Mouse (Mus musculus) embryonic facial prominence, embryonic 10.5 days (tissue): ENCODE results near the gene P4hb. TPM values are rescaled to one million over a fixed set of nuclear protein-coding genes. Genes with fewer than 3 reads are reported as not detected.
"Not testable (repeated sequence)": the region's sequence is repeated elsewhere in the genome, so short reads cannot be mapped to it uniquely, and the experiment has no call there.

Experiments
- DNase-seq: peaks from one replicate; pipeline ENCODE4 v3.0.0-alpha.2; 2017; ENCODE audit warnings: low spot score
- H3K27ac ChIP-seq: fragments of 300-500 bp; sonication (generic); replicated peaks from 2 replicates; pipeline ENCODE4 v1.5.1; 2016; ENCODE audit warnings: mild to moderate bottlenecking
- H3K27me3 ChIP-seq: fragments of 300-500 bp; sonication (generic); replicated peaks from 2 replicates; pipeline ENCODE4 v1.6.1; 2016; ENCODE audit warnings: low read depth, mild to moderate bottlenecking; ENCODE audit not compliant: poor library complexity, severe bottlenecking
- H3K36me3 ChIP-seq: fragments of 300-500 bp; sonication (generic); replicated peaks from 2 replicates; pipeline ENCODE4 v1.6.1; 2016; ENCODE audit warnings: mild to moderate bottlenecking, moderate library complexity
- H3K4me1 ChIP-seq: fragments of 300-500 bp; sonication (generic); 2 replicates; pipeline ENCODE4 v1.6.1; 2016
- H3K4me3 ChIP-seq: fragments of 300-500 bp; sonication (generic); 2 replicates; pipeline ENCODE4 v1.5.1; 2016; ENCODE audit warnings: mild to moderate bottlenecking, moderate library complexity
- H3K9me3 ChIP-seq: fragments of 300-500 bp; sonication (generic); 2 replicates; pipeline ENCODE4 v1.6.1; 2016; ENCODE audit warnings: mild to moderate bottlenecking
- WGBS: fragments of 180-500 bp; shearing (Covaris S2); methylation state at CpG from one replicate; pipeline ENCODE4 v1.1.7; 2016; 5-methylcytosine and 5-hydroxymethylcytosine counted together
- polyA plus RNA-seq: library from polyadenylated mRNA; unstranded; fragments of >200 nt; fragmentation: Nextera tagmentation; extraction: Ambion mirVana; gene quantifications from 2 replicates; pipeline ENCODE4 v1.2.1, GENCODE M21; 2016

P4hb gene
- polyA plus RNA-seq, 1 experiment from 2014 or later: 556 TPM

- Histone ChIP-seq H3K27me3 (no peaks in the 10 kb centered on the region), H3K27ac (no peak overlapping the region), H3K36me3 (peaks cover 77% of the 10 kb centered on the region), H3K9me3 (peaks cover 5% of the 10 kb centered on the region; the same call in 1 of the 2 replicates), H3K4me3 (no peak overlapping the region), H3K4me1 (peaks cover 30% of the 10 kb centered on the region)
- WGBS: 91% methylated on average over 1 of the region's 1 CpGs
- DNase-seq: no peak
These were observed 10.9 kb upstream of the P4hb start for GRCm38 (mm10) chr11:120583937-120584336.

DNA sequence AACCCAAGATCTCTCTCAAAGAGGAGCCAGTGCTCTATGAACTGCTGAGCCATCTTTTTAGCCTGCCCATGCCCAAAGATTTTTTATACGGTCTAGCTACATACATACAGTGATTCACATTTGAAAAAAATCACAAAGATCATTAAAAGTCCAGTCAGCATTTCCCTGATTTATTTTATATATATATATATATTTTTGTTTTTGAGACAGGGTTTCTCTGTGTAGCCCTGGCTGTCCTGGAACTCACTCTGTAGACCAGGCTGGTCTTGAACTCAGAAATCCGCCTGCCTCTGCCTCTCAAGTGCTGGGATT, 9.9 kb upstream of the P4hb start:
- Histone ChIP-seq H3K36me3 (peaks cover 77% of the 10 kb centered on the region), H3K4me3 (peak overlapping the region; percentile 92), H3K4me1 (peaks cover 37% of the 10 kb centered on the region)
- not testable (repeated sequence) for H3K27ac ChIP-seq, DNase-seq, H3K27me3 ChIP-seq, H3K9me3 ChIP-seq
- 95% methylated on average over 2 of the region's 2 CpGs for WGBS

DNA sequence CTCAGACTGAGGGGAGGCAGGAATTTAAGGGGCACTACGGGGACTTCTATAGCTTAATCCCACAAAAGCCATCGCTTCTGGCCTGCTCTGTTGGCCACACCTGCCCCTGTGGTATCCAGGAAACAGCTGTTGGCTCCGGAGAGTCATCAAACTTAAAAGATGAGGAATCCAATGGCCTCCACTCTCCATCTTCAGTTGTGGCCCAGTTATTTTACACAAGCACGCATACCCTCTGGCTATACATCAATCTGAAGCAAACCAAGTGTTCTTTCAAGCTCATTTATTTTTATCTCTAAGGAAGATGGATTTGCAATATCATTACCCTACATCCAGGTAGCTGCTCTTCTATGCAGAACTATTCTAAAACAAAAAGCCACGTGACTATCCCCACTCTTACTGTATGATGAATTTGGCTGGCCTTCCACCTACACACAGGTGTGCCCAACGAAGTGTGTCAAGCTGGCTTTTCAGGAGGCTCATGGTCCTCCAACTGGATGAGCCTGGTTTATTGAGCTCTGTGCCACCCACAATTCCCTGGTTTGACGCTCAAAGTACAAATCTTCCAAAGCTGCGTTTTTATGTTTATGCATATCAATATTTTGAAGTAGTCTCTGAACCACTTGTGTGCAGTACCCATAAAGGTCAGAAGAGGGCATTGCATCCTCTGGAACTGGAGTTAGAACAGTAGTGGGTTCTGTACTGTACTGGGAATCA, 9.4 kb upstream of the P4hb start:
- Histone ChIP-seq H3K36me3 (peaks cover 77% of the 10 kb centered on the region), H3K4me1 (peaks cover 37% of the 10 kb centered on the region), H3K9me3 (peaks cover 5% of the 10 kb centered on the region; the same call in 1 of the 2 replicates), H3K27ac (peak overlapping the region; percentile 96), H3K27me3 (no peaks in the 10 kb centered on the region), H3K4me3 (peak overlapping the region; percentile 92)
- DNase-seq: no peak
- WGBS: 77% methylated on average over 8 of the region's 8 CpGs

- H3K4me3 ChIP-seq: peak within 1 kb of the TSS; percentile 92
These were observed 8.6 kb upstream of the P4hb start, which contains the start of gene Arhgdia for GRCm38 (mm10) chr11:120581490-120582267. Gene Arhgdia (minus strand): TSS chr11:120581624.

GRCm38 (mm10) chr11:120580871-120581331, 7.8 kb upstream of the P4hb start:
- peak; percentile 51 for DNase-seq
- WGBS: under 1% methylated on average over 44 of the region's 44 CpGs
- Histone ChIP-seq H3K9me3 (peaks cover 5% of the 10 kb centered on the region; the same call in 1 of the 2 replicates), H3K36me3 (peaks cover 75% of the 10 kb centered on the region), H3K27me3 (no peaks in the 10 kb centered on the region), H3K4me1 (peaks cover 37% of the 10 kb centered on the region), H3K4me3 (peak overlapping the region; percentile 92), H3K27ac (peak overlapping the region; percentile 96)

More at GRCm38 (mm10) chr11:120581490-120582267, 8.6 kb upstream of the P4hb start, which contains the start of gene Arhgdia:
- H3K27ac ChIP-seq: peak within 1 kb of the TSS; percentile 96
- H3K36me3 ChIP-seq: peaks cover 77% of the 10 kb centered on the region
- H3K27me3 ChIP-seq: no peaks in the 10 kb centered on the region
- H3K4me1 ChIP-seq: peaks cover 37% of the 10 kb centered on the region
- H3K9me3 ChIP-seq: peaks cover 5% of the 10 kb centered on the region; the same call in 1 of the 2 replicates
- peak; percentile 91 for DNase-seq
- WGBS: 4% methylated on average over 75 of the region's 75 CpGs

DNA sequence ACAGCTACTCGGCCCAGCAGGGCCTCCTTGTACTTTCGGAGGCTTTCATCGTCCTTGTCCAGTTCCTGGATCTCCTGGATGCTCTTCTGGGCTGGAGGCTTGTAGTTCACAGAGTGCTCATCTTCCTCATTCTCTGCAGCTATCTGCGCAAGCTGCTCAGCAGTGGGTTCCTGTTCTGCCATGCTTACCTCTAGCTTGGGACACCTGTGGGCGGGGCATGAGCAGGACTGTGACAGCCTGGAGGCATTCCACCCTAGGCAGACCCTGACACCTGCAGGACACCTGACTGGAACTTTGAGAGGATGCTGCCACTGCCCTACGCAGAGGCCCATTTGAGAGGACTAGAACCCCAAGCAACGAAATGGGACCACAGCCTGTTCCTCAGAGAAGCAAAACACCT, 7.1 kb upstream of the P4hb start:
- WGBS: 63% methylated on average over 7 of the region's 7 CpGs
- peaks cover 68% of the 10 kb centered on the region for H3K36me3 ChIP-seq

DNA sequence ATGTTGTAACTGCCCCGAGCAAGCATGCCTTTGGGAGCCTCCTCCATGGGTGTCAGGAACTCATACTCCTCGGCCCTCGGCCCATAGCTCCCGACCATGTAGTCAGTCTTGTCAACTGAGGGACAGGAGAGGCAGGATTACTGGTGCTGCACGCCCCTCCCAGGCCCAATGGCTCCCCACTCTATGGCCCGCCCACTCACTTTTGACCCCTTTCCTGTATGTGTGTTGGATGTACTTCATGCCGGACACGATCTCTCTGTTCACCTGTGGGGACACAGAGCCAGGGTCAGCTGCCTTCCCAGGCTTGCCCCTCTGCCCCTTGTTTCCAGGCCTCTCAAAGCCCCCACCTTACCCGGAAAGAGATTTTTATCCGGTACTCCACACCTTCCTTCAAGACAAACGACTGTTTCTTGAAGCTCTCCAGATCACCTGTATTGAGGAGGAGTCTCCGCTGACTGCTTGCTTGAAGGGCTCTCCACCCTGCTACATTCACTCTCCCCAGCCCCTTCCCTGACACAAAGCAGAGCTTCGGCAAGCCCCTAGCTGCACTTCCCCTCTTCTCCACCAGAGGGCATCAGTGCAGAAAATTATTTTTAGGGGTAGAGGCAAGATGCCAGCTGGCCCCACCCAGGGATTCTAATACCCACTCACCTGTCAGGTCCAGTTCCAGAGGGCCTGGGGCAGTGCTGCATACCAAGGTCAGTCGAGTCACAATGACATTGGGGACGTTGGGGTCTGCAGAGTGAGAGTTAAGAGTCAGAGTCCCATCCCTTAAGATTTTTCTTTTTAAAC, 6.5 kb upstream of the P4hb start:
- no peaks in the 10 kb centered on the region for H3K27me3 ChIP-seq
- 62% methylated on average over 15 of the region's 15 CpGs for WGBS
- H3K27ac ChIP-seq: peak overlapping the region; percentile 96
- H3K36me3 ChIP-seq: peaks cover 61% of the 10 kb centered on the region
- peaks cover 41% of the 10 kb centered on the region for H3K4me1 ChIP-seq
- peak overlapping the region; percentile 92 for H3K4me3 ChIP-seq
- peak; percentile 87 for DNase-seq
- H3K9me3 ChIP-seq: peaks cover 5% of the 10 kb centered on the region; the same call in 1 of the 2 replicates

More for the DNA sequence above, 7.1 kb upstream of the P4hb start:
- Histone ChIP-seq H3K27ac (peak overlapping the region; percentile 96), H3K9me3 (peaks cover 5% of the 10 kb centered on the region; the same call in 1 of the 2 replicates), H3K4me1 (peaks cover 37% of the 10 kb centered on the region), H3K27me3 (no peaks in the 10 kb centered on the region), H3K4me3 (peak overlapping the region; percentile 92)
- DNase-seq: peak; percentile 19

- Histone ChIP-seq H3K36me3 (peaks cover 54% of the 10 kb centered on the region), H3K9me3 (peaks cover under 1% of the 10 kb centered on the region; the same call in 1 of the 2 replicates), H3K4me1 (peaks cover 49% of the 10 kb centered on the region), H3K27me3 (no peaks in the 10 kb centered on the region), H3K4me3 (peak overlapping the region; percentile 92), H3K27ac (peak overlapping the region; percentile 66)
- 75% methylated on average over 11 of the region's 11 CpGs for WGBS
- DNase-seq: peak; percentile 49
These were observed 5.7 kb upstream of the P4hb start for GRCm38 (mm10) chr11:120578694-120579243.

DNA sequence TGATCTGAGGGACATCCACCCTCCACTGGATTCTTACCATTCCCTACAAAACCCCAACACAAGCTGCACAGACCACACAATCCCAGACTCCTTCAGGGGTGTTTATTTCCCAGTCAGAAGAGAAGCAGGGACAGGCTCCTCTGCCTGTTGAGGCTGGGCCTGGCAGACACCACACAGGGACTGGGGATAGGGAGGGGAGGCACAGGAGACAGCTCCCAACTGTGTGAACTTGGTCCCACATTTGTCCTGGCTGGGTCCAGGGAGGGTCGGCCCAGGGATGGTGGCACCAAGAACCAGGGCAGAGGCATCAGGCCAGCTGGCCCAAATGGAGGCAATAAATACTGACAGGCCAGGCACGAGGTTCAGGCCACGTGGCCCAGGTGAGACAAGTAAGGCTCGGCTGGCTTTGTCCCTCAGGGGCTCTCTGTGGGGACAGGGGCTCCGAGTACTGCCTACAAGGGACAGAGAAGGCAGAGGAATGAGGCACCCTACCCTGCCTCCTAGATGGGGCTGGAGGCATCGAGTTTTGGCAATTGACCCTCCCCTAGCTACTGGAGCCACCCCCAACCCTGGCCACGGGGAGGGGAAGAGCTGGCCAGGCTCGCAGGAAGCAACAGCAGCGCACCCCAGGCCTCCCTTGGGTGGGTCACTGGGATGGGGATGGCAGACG, 5.1 kb upstream of the P4hb start:
- no peak for DNase-seq
- peak overlapping the region; percentile 48; the same call in 1 of the 2 replicates for H3K27ac ChIP-seq
- WGBS: 88% methylated on average over 10 of the region's 10 CpGs
- H3K4me3 ChIP-seq: peak overlapping the region; percentile 92
- peaks cover 47% of the 10 kb centered on the region for H3K36me3 ChIP-seq
- no peaks in the 10 kb centered on the region for H3K9me3 ChIP-seq
- H3K27me3 ChIP-seq: no peaks in the 10 kb centered on the region
- H3K4me1 ChIP-seq: peaks cover 49% of the 10 kb centered on the region

DNA sequence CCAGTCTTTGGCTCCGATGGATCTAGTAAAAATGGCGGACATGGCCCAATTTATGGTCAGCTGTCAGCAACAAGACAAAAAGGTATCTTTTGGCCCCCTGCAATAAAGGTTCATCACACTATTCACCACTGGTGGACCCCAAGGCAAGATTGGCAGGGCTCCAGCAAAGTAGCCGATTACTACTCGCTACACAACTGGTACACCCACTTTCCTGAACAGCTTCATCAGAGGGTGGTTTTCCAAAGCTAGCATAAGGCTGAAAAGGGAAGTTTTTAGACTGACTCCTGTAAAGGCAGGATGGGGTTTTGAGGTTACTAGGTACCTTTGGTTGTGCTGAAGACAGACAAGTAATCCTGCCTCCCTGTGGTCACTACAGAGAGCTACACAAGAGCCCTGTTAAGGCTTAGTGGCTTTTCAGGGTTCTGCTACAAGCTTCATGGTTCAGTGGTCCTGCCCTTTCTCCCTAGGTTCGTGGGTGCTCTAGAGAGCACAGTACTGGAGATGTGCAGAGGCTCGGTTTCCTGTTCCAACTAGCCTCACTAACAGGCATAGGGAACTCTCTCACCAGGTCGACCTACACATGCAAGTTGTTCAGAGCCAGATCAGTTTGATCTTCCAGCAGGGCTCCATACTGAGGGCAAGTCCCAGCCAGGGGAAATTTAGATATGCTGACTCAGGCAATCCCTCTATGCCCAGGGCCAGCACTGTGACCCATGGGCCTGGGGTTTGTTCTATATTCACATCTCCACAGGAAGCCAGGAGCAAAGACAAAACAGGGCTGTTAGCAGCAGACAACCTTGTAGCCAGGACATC, 4.4 kb upstream of the P4hb start:
- Histone ChIP-seq H3K27me3 (no peaks in the 10 kb centered on the region), H3K4me3 (peak overlapping the region; percentile 92; the same call in 1 of the 2 replicates), H3K36me3 (peaks cover 42% of the 10 kb centered on the region), H3K9me3 (no peaks in the 10 kb centered on the region), H3K4me1 (peaks cover 47% of the 10 kb centered on the region), H3K27ac (0 out of 2 replicates have a peak overlapping the region, but pooled peaks have one; percentile 48)
- DNase-seq: no peak
- 83% methylated on average over 7 of the region's 7 CpGs for WGBS
